Mouse (Mus musculus) lung, embryonic 16.5 days (tissue): ENCODE data around the gene Oas3. TPM values are rescaled to one million over a fixed set of nuclear protein-coding genes. Genes with fewer than 3 reads are reported as not detected.
"Not testable (repeated sequence)": the region's sequence is repeated elsewhere in the genome, so short reads cannot be mapped to it uniquely, and the experiment has no call there.

Experiments
- ATAC-seq: fragments of 200-750 bp; cut with Nextera tagmentation; 2 replicates; pipeline ENCODE4 v1.8.0; 2017; ENCODE audit warnings: low read depth, mild to moderate bottlenecking, moderate library complexity
- H3K27ac ChIP-seq: fragments of 300-500 bp; sonication (generic); 2 replicates; pipeline ENCODE4 v1.5.1; 2014; ENCODE audit warnings: mild to moderate bottlenecking, control low read depth, low read length
- H3K27me3 ChIP-seq: fragments of 300-500 bp; sonication (generic); 2 replicates; pipeline ENCODE4 v1.6.1; 2014; ENCODE audit warnings: low read depth, low read length, mixed read lengths; ENCODE audit not compliant: control insufficient read depth, insufficient read depth
- H3K36me3 ChIP-seq: fragments of 300-500 bp; sonication (generic); 2 replicates; pipeline ENCODE4 v1.6.1; 2014; ENCODE audit warnings: low read length; ENCODE audit not compliant: control insufficient read depth, insufficient read depth
- H3K4me1 ChIP-seq: fragments of 300-500 bp; sonication (generic); replicated peaks from 2 replicates; pipeline ENCODE4 v1.6.1; 2014; ENCODE audit warnings: low read length, mixed read lengths; ENCODE audit not compliant: control insufficient read depth, insufficient read depth
- H3K4me2 ChIP-seq: fragments of 300-500 bp; sonication (generic); 2 replicates; pipeline ENCODE4 v1.6.1; 2014; ENCODE audit warnings: low read depth, low read length, control low read depth
- H3K4me3 ChIP-seq: fragments of 300-500 bp; sonication (generic); 2 replicates; pipeline ENCODE4 v1.5.1; 2014; ENCODE audit warnings: mild to moderate bottlenecking, low read length, control low read depth
- H3K9ac ChIP-seq: fragments of 300-500 bp; sonication (generic); 2 replicates; pipeline ENCODE4 v1.6.1; 2014; ENCODE audit warnings: low read length, control low read depth
- H3K9me3 ChIP-seq: fragments of 300-500 bp; sonication (generic); 2 replicates; pipeline ENCODE4 v1.6.1; 2016; ENCODE audit warnings: low read length; ENCODE audit not compliant: control insufficient read depth
- WGBS: fragments of 180-500 bp; shearing (Covaris S2); extraction: QIAGEN DNeasy Blood & Tissue Kit; methylation state at CpG from one replicate; pipeline ENCODE4 v1.1.7; 2014; 5-methylcytosine and 5-hydroxymethylcytosine counted together
- polyA plus RNA-seq: library from polyadenylated mRNA; unstranded; fragments of >200 nt; fragmentation: Nextera tagmentation; extraction: Ambion mirVana; gene quantifications from 2 replicates; pipeline ENCODE4 v1.2.1, GENCODE M21; 2015

Oas3 gene
- polyA plus RNA-seq, 1 experiment from 2014 or later, result 0.10 TPM

GRCm38 (mm10) chr5:120798147-120798546 lies 20.7 kb upstream of the Oas3 start:
- not testable (repeated sequence) for H3K9ac ChIP-seq, H3K27me3 ChIP-seq, H3K4me1 ChIP-seq, H3K4me2 ChIP-seq, H3K4me3 ChIP-seq, H3K27ac ChIP-seq, ATAC-seq, H3K9me3 ChIP-seq, H3K36me3 ChIP-seq
- 58% methylated on average over 5 of the region's 5 CpGs for WGBS

- peak; percentile 45; the same call in 1 of the 2 replicates for ATAC-seq
- H3K27ac ChIP-seq, H3K27me3 ChIP-seq, H3K4me3 ChIP-seq, H3K36me3 ChIP-seq, H3K9ac ChIP-seq, H3K4me1 ChIP-seq, H3K9me3 ChIP-seq, H3K4me2 ChIP-seq: not testable (repeated sequence)
- WGBS, result 49% methylated on average over 9 of the region's 9 CpGs
Observed at GRCm38 (mm10) chr5:120795480-120796034, 18.1 kb upstream of the Oas3 start, which contains the start of gene Oas1e. Gene Oas1e (minus strand): TSS chr5:120795530.

DNA sequence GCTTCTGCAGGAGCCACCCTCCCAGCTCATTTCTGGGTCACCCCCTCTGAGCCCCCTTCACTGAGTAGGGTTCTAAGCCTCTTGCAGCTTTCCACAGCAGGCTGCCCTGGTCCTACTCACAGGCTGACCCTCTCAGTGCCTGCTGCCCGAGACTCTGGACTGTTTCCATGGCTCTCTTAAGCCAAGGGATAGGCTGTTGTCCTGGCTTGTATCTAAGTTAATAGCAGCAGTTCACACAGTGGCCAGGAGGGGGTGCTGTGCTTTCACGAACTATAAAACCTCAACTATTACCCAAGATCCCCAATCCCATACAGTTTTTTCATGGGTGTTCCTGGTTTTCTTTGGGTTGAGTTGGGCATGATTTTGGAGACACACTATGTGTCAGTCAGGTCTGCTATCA lies 15.6 kb upstream of the Oas3 start:
- Histone ChIP-seq H3K27ac (no peak overlapping the region), H3K9ac (no peak overlapping the region), H3K27me3 (no peaks in the 10 kb centered on the region; the same call in 1 of the 2 replicates), H3K4me3 (no peak overlapping the region), H3K4me1 (no peaks in the 10 kb centered on the region), H3K36me3 (no peaks in the 10 kb centered on the region), H3K9me3 (no peaks in the 10 kb centered on the region), H3K4me2 (no peak overlapping the region)
- no peak for ATAC-seq
- 25% methylated on average over 2 of the region's 2 CpGs for WGBS

GRCm38 (mm10) chr5:120787042-120787441 lies 9.6 kb upstream of the Oas3 start:
- H3K9me3 ChIP-seq, result no peaks in the 10 kb centered on the region
- 53% methylated on average over 3 of the region's 3 CpGs for WGBS
- H3K4me3 ChIP-seq, result no peak overlapping the region
- H3K9ac ChIP-seq, result no peak overlapping the region
- no peaks in the 10 kb centered on the region for H3K4me1 ChIP-seq
- H3K27me3 ChIP-seq, result no peaks in the 10 kb centered on the region; the same call in 1 of the 2 replicates
- ATAC-seq, result no peak
- H3K4me2 ChIP-seq, result no peak overlapping the region
- H3K27ac ChIP-seq, result no peak overlapping the region
- H3K36me3 ChIP-seq, result no peaks in the 10 kb centered on the region

DNA sequence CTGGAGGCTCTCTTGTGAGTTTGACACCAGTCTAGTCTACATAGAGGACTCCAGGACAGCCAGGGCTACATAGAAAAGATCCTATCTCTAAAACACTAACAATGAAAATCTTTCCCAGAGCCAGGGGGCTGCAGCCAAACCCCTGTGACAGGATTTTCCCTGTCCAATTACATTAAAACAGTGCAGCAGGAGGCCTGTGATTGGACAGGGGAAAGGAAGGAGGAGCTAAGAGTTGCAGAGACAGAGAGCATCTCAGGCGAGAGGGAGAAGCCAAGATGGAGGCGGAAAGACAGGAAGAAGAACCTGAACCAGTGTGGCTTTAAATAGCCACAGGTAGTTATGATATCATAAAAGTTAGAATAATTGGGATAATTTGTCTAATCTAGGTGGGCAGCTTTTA lies 5.0 kb upstream of the Oas3 start:
- Histone ChIP-seq H3K4me2 (no peak overlapping the region), H3K4me3 (no peak overlapping the region), H3K27me3 (no peaks in the 10 kb centered on the region), H3K27ac (no peak overlapping the region), H3K36me3 (no peaks in the 10 kb centered on the region), H3K4me1 (no peaks in the 10 kb centered on the region), H3K9ac (no peak overlapping the region), H3K9me3 (no peaks in the 10 kb centered on the region)
- 62% methylated on average over 2 of the region's 2 CpGs for WGBS
- ATAC-seq, result no peak

DNA sequence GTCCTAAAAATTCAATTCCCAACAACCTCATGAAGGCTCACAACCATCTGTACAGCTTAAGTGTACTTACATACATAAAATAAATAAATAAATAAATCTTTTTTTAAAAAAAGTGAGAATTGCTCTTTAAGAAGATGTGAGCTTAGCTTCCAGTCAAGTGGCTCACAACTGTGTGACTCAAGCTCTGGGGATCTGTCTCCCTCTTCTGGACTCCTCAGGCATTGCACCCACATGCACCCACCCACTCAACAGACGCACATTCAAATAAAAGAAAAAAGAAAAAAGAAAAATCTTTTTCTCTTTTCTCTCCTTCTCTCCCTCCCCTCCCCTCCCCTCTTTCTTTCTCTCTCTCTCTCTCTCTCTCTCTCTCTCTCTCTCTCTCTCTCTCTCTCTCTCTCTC lies 4.2 kb upstream of the Oas3 start:
- 83% methylated on average over 1 of the region's 1 CpGs for WGBS
- H3K4me1 ChIP-seq, result no peaks in the 10 kb centered on the region
- H3K9me3 ChIP-seq, result no peaks in the 10 kb centered on the region
- no peaks in the 10 kb centered on the region for H3K36me3 ChIP-seq
- no peaks in the 10 kb centered on the region for H3K27me3 ChIP-seq
- H3K27ac ChIP-seq, result no peak overlapping the region
- no peak overlapping the region for H3K4me2 ChIP-seq
- H3K9ac ChIP-seq, result no peak overlapping the region
- no peak for ATAC-seq
- H3K4me3 ChIP-seq, result no peak overlapping the region

- Histone ChIP-seq H3K9me3 (no peaks in the 10 kb centered on the region), H3K27ac (no peak overlapping the region), H3K36me3 (no peaks in the 10 kb centered on the region), H3K27me3 (no peaks in the 10 kb centered on the region), H3K4me2 (no peak overlapping the region), H3K9ac (no peak overlapping the region), H3K4me1 (no peaks in the 10 kb centered on the region), H3K4me3 (no peak overlapping the region)
- 31% methylated on average over 3 of the region's 3 CpGs for WGBS
- peak; percentile 26; the same call in 1 of the 2 replicates for ATAC-seq
Observed at GRCm38 (mm10) chr5:120779922-120780321, 2.5 kb upstream of the Oas3 start.

GRCm38 (mm10) chr5:120778941-120779340 lies 1.5 kb upstream of the Oas3 start:
- Histone ChIP-seq H3K9me3 (no peaks in the 10 kb centered on the region), H3K9ac (no peak overlapping the region), H3K27ac (no peak overlapping the region), H3K27me3 (no peaks in the 10 kb centered on the region), H3K4me2 (no peak overlapping the region), H3K4me1 (no peaks in the 10 kb centered on the region), H3K4me3 (no peak overlapping the region), H3K36me3 (no peaks in the 10 kb centered on the region)
- no peak for ATAC-seq
- 40% methylated on average over 2 of the region's 2 CpGs for WGBS

DNA sequence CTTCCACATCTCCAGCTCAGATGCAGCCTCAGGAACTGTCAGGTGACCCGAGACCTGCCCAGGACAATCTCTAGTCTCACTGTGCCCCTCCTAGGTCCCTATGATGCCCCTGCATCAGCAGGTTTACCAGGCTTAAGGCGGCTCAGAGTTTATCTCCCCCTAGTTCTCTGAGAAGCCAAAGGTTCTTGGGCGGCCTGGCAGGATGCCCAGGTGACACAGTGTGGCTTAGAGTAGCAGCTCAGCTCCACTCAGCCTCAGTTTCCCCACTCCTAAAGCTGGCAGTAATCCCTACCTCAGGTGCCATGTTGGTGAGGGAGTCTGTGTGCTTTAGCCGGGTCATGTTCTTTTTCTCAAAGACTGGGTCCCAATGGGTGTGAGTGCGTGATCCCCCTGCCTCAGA lies 660 bp downstream of the Oas3 start:
- Histone ChIP-seq H3K36me3 (no peaks in the 10 kb centered on the region), H3K4me1 (no peaks in the 10 kb centered on the region), H3K4me2 (no peak overlapping the region), H3K9ac (no peak overlapping the region), H3K4me3 (no peak overlapping the region), H3K27ac (no peak overlapping the region), H3K27me3 (no peaks in the 10 kb centered on the region), H3K9me3 (no peaks in the 10 kb centered on the region)
- no peak for ATAC-seq
- 74% methylated on average over 5 of the region's 5 CpGs for WGBS
